Mouse (Mus musculus): ENCODE measurements at regions not wholly inside any gene's neighbourhood (a gene's known extent, or its start where the extent isn't known, plus 50 kb on each side); places are given as distances from the start of the nearest gene placed in this dataset.

DNA sequence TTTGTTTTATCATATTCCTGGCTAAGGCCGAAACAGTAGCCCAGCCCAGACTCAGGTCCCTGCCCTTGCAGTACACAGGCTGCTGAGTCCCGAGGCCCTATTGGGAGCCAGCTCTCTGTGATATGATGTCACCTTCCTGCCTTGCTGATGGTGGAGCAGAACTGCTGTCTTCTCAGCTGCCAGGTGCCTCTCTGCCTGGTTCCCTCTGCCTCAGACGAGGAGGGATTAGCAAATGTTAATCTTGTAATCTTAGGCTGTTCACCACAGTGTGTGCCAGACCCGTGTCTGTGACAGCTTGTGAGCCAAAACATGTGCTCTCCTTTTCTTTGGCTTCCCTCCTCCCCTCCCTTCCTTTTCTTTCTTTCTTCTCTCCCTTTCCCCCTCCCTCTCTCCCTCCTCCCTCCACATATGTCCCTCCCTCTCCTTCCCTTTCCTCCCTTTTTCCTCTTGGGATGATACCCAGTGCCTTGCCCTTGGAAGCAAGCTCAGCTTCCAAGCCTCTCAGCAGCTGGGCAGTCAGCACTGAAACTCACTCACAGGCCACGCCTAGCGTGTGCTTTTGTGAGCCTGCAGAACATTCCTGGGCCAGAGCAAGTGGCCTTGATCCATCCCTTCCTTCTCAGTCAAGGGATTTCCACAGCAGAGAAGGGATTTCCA is 126.6 kb upstream of the Eef2kmt start:
- Histone ChIP-seq H3K36me3 (ENCODE audit: control insufficient read depth, insufficient read depth, low read length) (no peaks in the 10 kb centered on the region), H3K4me3 (ENCODE audit: low read depth, low read length) (no peak overlapping the region), H3K9me3 (ENCODE audit: control insufficient read depth, low read length) (no peaks in the 10 kb centered on the region), H3K27ac (replicated peaks; ENCODE audit: low read depth, low read length) (no peak overlapping the region), H3K9ac (ENCODE audit: low read length) (no peak overlapping the region), H3K4me1 (ENCODE audit: control insufficient read depth, insufficient read depth, low read length) (no peaks in the 10 kb centered on the region), H3K27me3 (ENCODE audit: control insufficient read depth, insufficient read depth, low read length) (no peaks in the 10 kb centered on the region), H3K4me2 (ENCODE audit: low read depth, severe bottlenecking) (no peak overlapping the region)
- WGBS = 33% methylated on average over 6 of the region's 6 CpGs
- ATAC-seq (ENCODE audit: insufficient number of reproducible peaks, low FRiP score, low TSS enrichment, low read depth) (no peak), DNase-seq (ENCODE audit: low spot score) (no peak)

GRCm38 (mm10) chr16:5380626-5381025 is 124.8 kb upstream of the Eef2kmt start:
- WGBS = 84% methylated on average over 3 of the region's 3 CpGs
- Histone ChIP-seq H3K9ac (ENCODE audit: low read length) (no peak overlapping the region), H3K27me3 (ENCODE audit: control insufficient read depth, insufficient read depth, low read length) (no peaks in the 10 kb centered on the region), H3K27ac (replicated peaks; ENCODE audit: low read depth, low read length) (no peak overlapping the region), H3K4me2 (ENCODE audit: low read depth, severe bottlenecking) (no peak overlapping the region), H3K36me3 (ENCODE audit: control insufficient read depth, insufficient read depth, low read length) (no peaks in the 10 kb centered on the region), H3K9me3 (ENCODE audit: control insufficient read depth, low read length) (no peaks in the 10 kb centered on the region), H3K4me1 (ENCODE audit: control insufficient read depth, insufficient read depth, low read length) (no peaks in the 10 kb centered on the region), H3K4me3 (ENCODE audit: low read depth, low read length) (no peak overlapping the region)
- no peak for DNase-seq (ENCODE audit: low spot score)
- ATAC-seq (ENCODE audit: insufficient number of reproducible peaks, low FRiP score, low TSS enrichment, low read depth) = no peak

- Histone ChIP-seq H3K36me3 (ENCODE audit: control insufficient read depth, insufficient read depth, low read length) (no peaks in the 10 kb centered on the region), H3K4me3 (ENCODE audit: low read depth, low read length) (no peak overlapping the region), H3K9ac (ENCODE audit: low read length) (no peak overlapping the region), H3K27ac (replicated peaks; ENCODE audit: low read depth, low read length) (no peak overlapping the region), H3K4me2 (ENCODE audit: low read depth, severe bottlenecking) (no peak overlapping the region), H3K4me1 (ENCODE audit: control insufficient read depth, insufficient read depth, low read length) (no peaks in the 10 kb centered on the region), H3K27me3 (ENCODE audit: control insufficient read depth, insufficient read depth, low read length) (no peaks in the 10 kb centered on the region), H3K9me3 (ENCODE audit: control insufficient read depth, low read length) (no peaks in the 10 kb centered on the region)
- WGBS = 89% methylated on average over 3 of the region's 3 CpGs
- DNase-seq (ENCODE audit: low spot score) = no peak
- no peak for ATAC-seq (ENCODE audit: insufficient number of reproducible peaks, low FRiP score, low TSS enrichment, low read depth)
Observed at GRCm38 (mm10) chr16:5377001-5377400, 121.2 kb upstream of the Eef2kmt start.

DNA sequence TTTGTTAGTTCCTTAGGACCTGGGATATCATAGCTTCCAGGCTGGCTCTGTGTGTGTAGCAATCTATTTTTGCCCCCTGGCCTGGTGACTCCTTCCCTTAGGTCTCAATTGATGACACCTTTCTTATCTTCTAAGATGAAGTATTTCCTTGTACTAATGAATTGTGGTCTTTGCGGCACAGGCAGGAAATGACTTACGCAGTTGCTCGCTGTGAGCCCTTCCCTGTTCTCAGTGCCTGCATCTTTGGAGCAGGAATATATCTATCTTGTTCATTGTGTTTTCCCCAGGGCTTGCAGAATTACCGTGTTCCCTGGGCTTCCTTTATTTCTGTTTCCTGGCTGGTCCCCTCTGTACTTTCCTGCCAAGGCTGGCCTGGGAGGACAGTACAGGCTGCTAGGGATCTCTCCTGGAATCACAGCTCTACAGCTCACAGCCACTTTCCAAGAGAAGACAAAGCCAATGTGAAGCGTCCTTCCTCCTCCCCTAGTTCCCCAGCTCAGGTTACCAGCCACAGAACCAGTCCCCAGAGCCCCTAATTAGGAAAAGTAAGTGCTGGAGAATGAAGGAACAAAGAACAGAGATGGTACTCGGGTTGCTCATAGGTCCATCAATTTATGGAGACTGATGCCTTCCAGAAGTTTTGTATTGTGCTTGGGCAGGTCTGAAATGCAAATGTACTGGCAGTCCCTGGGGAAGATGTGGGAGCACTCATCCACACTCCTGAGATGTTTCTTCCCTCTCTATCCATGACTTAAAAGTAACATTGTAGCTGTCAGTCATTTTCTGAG is 119.2 kb upstream of the Eef2kmt start:
- no peak overlapping the region for H3K4me2 ChIP-seq (ENCODE audit: low read depth, severe bottlenecking)
- no peaks in the 10 kb centered on the region for H3K36me3 ChIP-seq (ENCODE audit: control insufficient read depth, insufficient read depth, low read length)
- H3K27ac ChIP-seq (replicated peaks; ENCODE audit: low read depth, low read length) = no peak overlapping the region
- DNase-seq (ENCODE audit: low spot score) (no peak), ATAC-seq (ENCODE audit: insufficient number of reproducible peaks, low FRiP score, low TSS enrichment, low read depth) (no peak)
- no peaks in the 10 kb centered on the region for H3K9me3 ChIP-seq (ENCODE audit: control insufficient read depth, low read length)
- no peak overlapping the region for H3K9ac ChIP-seq (ENCODE audit: low read length)
- H3K4me1 ChIP-seq (ENCODE audit: control insufficient read depth, insufficient read depth, low read length) = no peaks in the 10 kb centered on the region
- H3K27me3 ChIP-seq (ENCODE audit: control insufficient read depth, insufficient read depth, low read length) = no peaks in the 10 kb centered on the region
- no peak overlapping the region for H3K4me3 ChIP-seq (ENCODE audit: low read depth, low read length)
- 32% methylated on average over 6 of the region's 6 CpGs for WGBS

DNA sequence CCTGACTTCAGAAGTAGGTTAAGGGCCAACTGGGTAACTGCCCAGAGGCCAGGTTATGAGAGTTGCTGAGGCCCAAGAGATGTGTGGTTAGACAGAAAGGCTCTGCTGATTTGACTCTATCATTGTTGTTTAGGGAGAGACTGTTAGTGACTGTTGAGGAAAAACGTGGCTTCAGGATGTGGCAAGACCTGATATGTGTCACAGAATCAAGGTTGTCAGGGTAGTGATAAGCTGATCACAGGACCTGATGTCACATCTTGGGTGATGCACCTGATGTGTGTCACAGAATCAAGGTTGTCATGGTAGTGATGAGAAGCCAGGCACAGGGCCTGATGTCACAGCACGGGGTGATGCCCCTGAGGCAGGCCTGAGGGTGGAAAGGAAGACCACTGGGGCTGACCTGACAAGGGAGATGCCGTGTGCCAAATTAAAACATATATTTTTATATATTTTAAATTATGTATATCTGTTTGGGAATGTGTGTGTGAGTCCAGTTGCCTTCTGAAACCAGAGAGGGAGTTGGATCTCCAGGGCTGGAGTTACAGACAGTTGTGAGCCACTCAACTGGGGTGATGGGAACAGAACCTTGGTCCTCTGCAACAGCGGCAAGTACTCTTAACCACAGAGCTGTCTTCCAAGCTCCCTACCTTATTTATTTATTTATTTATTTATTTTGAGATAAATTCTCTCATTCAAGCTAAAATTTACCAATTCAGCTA is 115.6 kb upstream of the Eef2kmt start:
- H3K27me3 ChIP-seq (ENCODE audit: control insufficient read depth, insufficient read depth, low read length) = no peaks in the 10 kb centered on the region
- H3K4me1 ChIP-seq (ENCODE audit: control insufficient read depth, insufficient read depth, low read length) = 0 out of 2 replicates have a peak, but pooled peaks cover 2% of the 10 kb centered on the region
- 88% methylated on average over 4 of the region's 4 CpGs for WGBS
- no peaks in the 10 kb centered on the region for H3K36me3 ChIP-seq (ENCODE audit: control insufficient read depth, insufficient read depth, low read length)
- H3K4me3 ChIP-seq (ENCODE audit: low read depth, low read length) = no peak overlapping the region
- no peak for DNase-seq (ENCODE audit: low spot score)
- no peak for ATAC-seq (ENCODE audit: insufficient number of reproducible peaks, low FRiP score, low TSS enrichment, low read depth)
- no peaks in the 10 kb centered on the region for H3K9me3 ChIP-seq (ENCODE audit: control insufficient read depth, low read length)
- H3K27ac ChIP-seq (replicated peaks; ENCODE audit: low read depth, low read length) = no peak overlapping the region
- H3K9ac ChIP-seq (ENCODE audit: low read length) = no peak overlapping the region
- H3K4me2 ChIP-seq (ENCODE audit: low read depth, severe bottlenecking) = no peak overlapping the region

GRCm38 (mm10) chr16:5370496-5370895 is 114.7 kb upstream of the Eef2kmt start:
- H3K36me3 ChIP-seq (ENCODE audit: control insufficient read depth, insufficient read depth, low read length) = no peaks in the 10 kb centered on the region
- no peak for DNase-seq (ENCODE audit: low spot score)
- no peak overlapping the region for H3K4me3 ChIP-seq (ENCODE audit: low read depth, low read length)
- H3K4me1 ChIP-seq (ENCODE audit: control insufficient read depth, insufficient read depth, low read length) = 0 out of 2 replicates have a peak, but pooled peaks cover 2% of the 10 kb centered on the region
- ATAC-seq (ENCODE audit: insufficient number of reproducible peaks, low FRiP score, low TSS enrichment, low read depth) = no peak
- no peak overlapping the region for H3K9ac ChIP-seq (ENCODE audit: low read length)
- H3K27me3 ChIP-seq (ENCODE audit: control insufficient read depth, insufficient read depth, low read length) = no peaks in the 10 kb centered on the region
- H3K9me3 ChIP-seq (ENCODE audit: control insufficient read depth, low read length) = no peaks in the 10 kb centered on the region
- no peak overlapping the region for H3K4me2 ChIP-seq (ENCODE audit: low read depth, severe bottlenecking)
- no peak overlapping the region for H3K27ac ChIP-seq (replicated peaks; ENCODE audit: low read depth, low read length)

DNA sequence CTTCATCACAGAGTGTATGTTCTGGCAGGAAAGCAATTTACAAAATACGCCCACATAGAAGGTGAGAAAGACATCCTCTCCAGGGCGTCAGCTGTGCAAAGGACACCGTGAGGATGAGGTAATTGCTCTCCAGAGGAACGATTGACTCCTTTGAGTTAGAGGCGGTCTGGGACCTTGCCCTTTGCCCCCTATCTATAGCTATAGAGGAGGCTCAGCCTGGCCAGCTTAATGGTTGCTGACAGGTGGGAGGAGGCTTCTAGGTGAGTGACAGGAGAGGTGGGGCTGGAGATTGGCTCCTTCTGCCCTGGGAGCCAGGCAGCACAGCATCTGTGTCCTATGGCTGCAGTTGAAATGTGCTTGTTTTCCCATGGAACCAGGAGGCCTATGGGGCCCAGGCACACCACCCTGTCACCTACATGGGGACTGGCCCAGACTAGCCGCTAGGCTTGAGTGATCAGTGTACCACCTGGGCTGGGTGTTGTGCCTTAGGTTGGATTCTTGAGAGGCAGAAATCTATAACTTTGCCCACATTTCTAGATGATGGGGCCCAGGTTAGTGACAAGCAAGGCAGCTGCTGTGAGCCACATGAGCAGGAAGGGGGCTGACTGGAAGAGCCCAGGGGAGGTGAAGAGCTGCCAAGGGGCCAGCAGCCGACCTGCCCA is 113.2 kb upstream of the Eef2kmt start:
- no peak for DNase-seq (ENCODE audit: low spot score)
- 38% methylated on average over 7 of the region's 7 CpGs for WGBS

GRCm38 (mm10) chr16:5368357-5368756 is 112.6 kb upstream of the Eef2kmt start:
- H3K4me2 ChIP-seq (ENCODE audit: low read depth, severe bottlenecking) = no peak overlapping the region
- no peak overlapping the region for H3K4me3 ChIP-seq (ENCODE audit: low read depth, low read length)
- DNase-seq (ENCODE audit: low spot score) = no peak
- no peaks in the 10 kb centered on the region for H3K36me3 ChIP-seq (ENCODE audit: control insufficient read depth, insufficient read depth, low read length)
- no peak overlapping the region for H3K9ac ChIP-seq (ENCODE audit: low read length)
- 82% methylated on average over 8 of the region's 8 CpGs for WGBS
- H3K27ac ChIP-seq (replicated peaks; ENCODE audit: low read depth, low read length) = no peak overlapping the region
- H3K4me1 ChIP-seq (ENCODE audit: control insufficient read depth, insufficient read depth, low read length) = 0 out of 2 replicates have a peak, but pooled peaks cover 2% of the 10 kb centered on the region
- H3K9me3 ChIP-seq (ENCODE audit: control insufficient read depth, low read length) = no peaks in the 10 kb centered on the region
- ATAC-seq (ENCODE audit: insufficient number of reproducible peaks, low FRiP score, low TSS enrichment, low read depth) = no peak
- no peaks in the 10 kb centered on the region for H3K27me3 ChIP-seq (ENCODE audit: control insufficient read depth, insufficient read depth, low read length)

More for the DNA sequence above, 113.2 kb upstream of the Eef2kmt start:
- Histone ChIP-seq H3K36me3 (ENCODE audit: control insufficient read depth, insufficient read depth, low read length) (no peaks in the 10 kb centered on the region), H3K4me3 (ENCODE audit: low read depth, low read length) (no peak overlapping the region), H3K4me2 (ENCODE audit: low read depth, severe bottlenecking) (no peak overlapping the region), H3K9ac (ENCODE audit: low read length) (no peak overlapping the region), H3K4me1 (ENCODE audit: control insufficient read depth, insufficient read depth, low read length) (0 out of 2 replicates have a peak, but pooled peaks cover 2% of the 10 kb centered on the region), H3K9me3 (ENCODE audit: control insufficient read depth, low read length) (no peaks in the 10 kb centered on the region), H3K27me3 (ENCODE audit: control insufficient read depth, insufficient read depth, low read length) (no peaks in the 10 kb centered on the region), H3K27ac (replicated peaks; ENCODE audit: low read depth, low read length) (no peak overlapping the region)
- no peak for ATAC-seq (ENCODE audit: insufficient number of reproducible peaks, low FRiP score, low TSS enrichment, low read depth)
